Mouse (Mus musculus): ENCODE measurements around the gene Josd1. TPM values are rescaled to one million over a fixed set of nuclear protein-coding genes. Genes with fewer than 3 reads are reported as not detected.

Gene Josd1
- polyA plus RNA-seq, 1 experiment from 2014 or later, result 21.6 TPM

Other genes with a start within 250 kb of the Josd1 start
- gene Csnk1e, start 232.4 kb downstream of the Josd1 start, polyA plus RNA-seq (2015; fragmentation: Nextera tagmentation; extraction: Ambion mirVana), result 4.2 and 4.8 TPM in 2 replicates
- not detected in 2 replicates for gene Kcnj4, start 182.7 kb downstream of the Josd1 start, polyA plus RNA-seq (2015; fragmentation: Nextera tagmentation; extraction: Ambion mirVana)
- gene Kdelr3, start 171.5 kb downstream of the Josd1 start, polyA plus RNA-seq (2015; fragmentation: Nextera tagmentation; extraction: Ambion mirVana), result 5.0 and 5.2 TPM in 2 replicates
- gene Ddx17, start 141.2 kb downstream of the Josd1 start, polyA plus RNA-seq (2015; fragmentation: Nextera tagmentation; extraction: Ambion mirVana), result 11.3 TPM in 2 replicates
- 0.25 and 0.26 TPM in 2 replicates for gene Dmc1, start 82.8 kb downstream of the Josd1 start, polyA plus RNA-seq (2015; fragmentation: Nextera tagmentation; extraction: Ambion mirVana)
- 0.14 and 0.15 TPM in 2 replicates for gene Fam227a, start 29.0 kb downstream of the Josd1 start, polyA plus RNA-seq (2015; fragmentation: Nextera tagmentation; extraction: Ambion mirVana)
- 10.2 and 11.8 TPM in 2 replicates for gene Cby1, start 28.7 kb downstream of the Josd1 start, polyA plus RNA-seq (2015; fragmentation: Nextera tagmentation; extraction: Ambion mirVana)
- 116 and 125 TPM in 2 replicates for gene Tomm22, start 17.1 kb downstream of the Josd1 start, polyA plus RNA-seq (2015; fragmentation: Nextera tagmentation; extraction: Ambion mirVana)
- gene Gtpbp1, start 2.9 kb upstream of the Josd1 start, polyA plus RNA-seq (2015; fragmentation: Nextera tagmentation; extraction: Ambion mirVana), result 26.2 and 28.5 TPM in 2 replicates
- 3.0 and 3.1 TPM in 2 replicates for gene Sun2, start 54.6 kb upstream of the Josd1 start, polyA plus RNA-seq (2015; fragmentation: Nextera tagmentation; extraction: Ambion mirVana)
- 7.2 and 8.3 TPM in 2 replicates for gene Dnal4, start 89.9 kb upstream of the Josd1 start, polyA plus RNA-seq (2015; fragmentation: Nextera tagmentation; extraction: Ambion mirVana)
- 0.07 and 0.14 TPM in 2 replicates for gene Nptxr, start 116.8 kb upstream of the Josd1 start, polyA plus RNA-seq (2015; fragmentation: Nextera tagmentation; extraction: Ambion mirVana)
- not detected in 2 replicates for gene Npcd, start 146.3 kb upstream of the Josd1 start, polyA plus RNA-seq (2015; fragmentation: Nextera tagmentation; extraction: Ambion mirVana)
- 5.8 and 6.3 TPM in 2 replicates for gene Cbx6, start 146.8 kb upstream of the Josd1 start, polyA plus RNA-seq (2015; fragmentation: Nextera tagmentation; extraction: Ambion mirVana)
- 33.1 and 35.2 TPM in 2 replicates for gene Apobec3, start 203.7 kb upstream of the Josd1 start, polyA plus RNA-seq (2015; fragmentation: Nextera tagmentation; extraction: Ambion mirVana)